Mouse (Mus musculus): ENCODE data around the gene Adnp. TPM values are rescaled to one million over a fixed set of nuclear protein-coding genes. Genes with fewer than 3 reads are reported as not detected.

Adnp gene
- 89.1 TPM for total RNA-seq (2023)

DNA sequence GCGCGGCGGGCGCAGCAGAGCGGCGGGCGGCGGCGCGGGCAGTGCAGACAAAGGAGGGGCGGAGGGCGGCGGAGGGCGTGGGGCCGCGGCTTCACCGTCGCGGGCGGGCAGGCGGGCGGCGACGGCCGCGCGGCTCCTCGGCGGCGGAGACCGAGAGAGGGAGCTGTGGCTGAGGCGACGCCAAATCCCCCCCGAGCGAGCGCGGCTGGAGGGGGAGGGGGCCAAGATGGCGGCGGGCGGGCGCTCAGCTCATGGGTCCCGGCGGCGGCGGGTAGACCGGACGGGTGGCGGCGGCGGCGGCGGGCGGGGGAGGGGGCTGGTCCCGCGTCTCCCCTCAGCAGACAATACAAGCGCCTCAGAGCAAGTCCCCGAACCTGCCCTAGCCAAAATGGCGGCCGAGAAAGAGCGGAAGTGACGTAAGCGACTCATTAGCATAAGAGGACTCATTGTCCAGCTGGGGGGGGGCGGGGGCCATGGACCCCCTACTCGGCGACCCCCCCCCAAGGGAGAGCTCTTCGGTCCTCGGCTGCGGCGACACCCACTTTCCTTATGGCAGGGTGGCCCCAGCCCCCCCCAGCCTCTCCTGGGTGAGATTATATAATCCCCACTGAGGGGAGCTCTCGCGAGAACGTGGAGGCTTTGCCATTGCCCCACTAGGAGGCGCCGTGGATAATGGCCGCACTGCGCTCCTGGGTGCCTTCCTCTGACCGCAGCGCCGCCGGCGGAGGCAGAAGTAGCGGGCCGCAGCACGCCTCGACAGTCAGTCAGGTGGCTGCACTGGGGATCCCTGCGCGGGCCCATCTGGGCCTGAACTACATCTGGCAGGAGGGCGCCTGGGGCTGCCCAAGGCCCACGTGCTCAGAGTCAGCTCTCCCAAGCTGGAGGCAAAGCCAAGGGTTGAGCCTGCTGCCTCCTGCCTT lies at the start of gene Adnp:
Gene Adnp (minus strand): TSS at position 388 of the 920 bp plus-strand sequence.

DNA sequence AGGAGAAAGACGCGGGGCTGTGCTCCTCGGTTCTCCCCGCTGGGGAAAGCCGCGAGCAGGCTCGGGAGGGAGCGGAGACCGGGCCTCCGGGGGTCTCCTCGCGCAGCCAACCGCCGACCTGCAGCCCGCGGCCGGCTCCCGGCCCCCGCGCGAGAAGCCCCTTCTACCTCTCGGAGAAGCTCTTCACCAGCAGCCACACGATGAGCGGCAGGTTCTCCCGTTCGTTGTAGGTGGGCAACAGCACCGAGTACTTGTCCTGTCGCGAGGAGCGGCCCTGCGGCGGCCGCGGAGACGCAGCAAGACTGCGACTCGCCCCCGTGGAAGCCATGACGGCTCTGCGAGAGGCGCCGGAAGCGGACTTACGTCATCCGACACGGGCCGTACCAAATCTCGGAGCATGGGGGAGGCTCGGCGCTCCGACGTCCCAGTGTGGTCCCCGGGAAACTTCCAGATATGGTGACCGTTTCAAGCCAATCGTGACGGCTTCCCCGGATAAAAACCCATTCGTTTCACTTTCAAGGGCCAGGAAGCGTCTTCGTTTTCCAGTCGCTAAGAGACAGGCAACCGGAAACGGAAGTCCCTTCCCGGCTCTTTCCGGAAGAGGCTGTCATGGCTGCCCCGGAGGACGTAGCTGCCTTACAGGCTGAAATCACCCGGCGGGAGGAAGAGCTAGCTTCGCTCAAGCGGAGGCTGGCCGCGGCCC lies 23.3 kb upstream of the Adnp start, which contains the start of the genes Gm20716, Dpm1 and Mocs3:
Gene Gm20716 (minus strand): TSS at position 339 of the 703 bp plus-strand sequence.
Gene Dpm1 (minus strand): TSS at position 566 of the 703 bp plus-strand sequence.
Gene Mocs3 (plus strand): TSS at position 597 of the 703 bp plus-strand sequence.

Other genes with a start within 250 kb of the Adnp start
- gene Ripor3, start 196.5 kb downstream of the Adnp start, total RNA-seq (2023): 3.3 TPM
- gene Pard6b, start 126.1 kb downstream of the Adnp start, total RNA-seq (2023): 2.8 TPM
- gene Gm20716, start 23.3 kb upstream of the Adnp start, total RNA-seq (2023): 3.7 TPM
- 121 TPM for gene Dpm1, start 23.5 kb upstream of the Adnp start, total RNA-seq (2023)
- gene Mocs3, start 23.5 kb upstream of the Adnp start, total RNA-seq (2023): 14.0 TPM
- gene Kcng1, start 74.6 kb upstream of the Adnp start, total RNA-seq (2023): not detected

Data from CD8-positive naive resting alpha-beta T cell, adult 57 days (primary cell).